ENCODE assay signal across 8 mouse cellular contexts in the genomic region with DNA sequence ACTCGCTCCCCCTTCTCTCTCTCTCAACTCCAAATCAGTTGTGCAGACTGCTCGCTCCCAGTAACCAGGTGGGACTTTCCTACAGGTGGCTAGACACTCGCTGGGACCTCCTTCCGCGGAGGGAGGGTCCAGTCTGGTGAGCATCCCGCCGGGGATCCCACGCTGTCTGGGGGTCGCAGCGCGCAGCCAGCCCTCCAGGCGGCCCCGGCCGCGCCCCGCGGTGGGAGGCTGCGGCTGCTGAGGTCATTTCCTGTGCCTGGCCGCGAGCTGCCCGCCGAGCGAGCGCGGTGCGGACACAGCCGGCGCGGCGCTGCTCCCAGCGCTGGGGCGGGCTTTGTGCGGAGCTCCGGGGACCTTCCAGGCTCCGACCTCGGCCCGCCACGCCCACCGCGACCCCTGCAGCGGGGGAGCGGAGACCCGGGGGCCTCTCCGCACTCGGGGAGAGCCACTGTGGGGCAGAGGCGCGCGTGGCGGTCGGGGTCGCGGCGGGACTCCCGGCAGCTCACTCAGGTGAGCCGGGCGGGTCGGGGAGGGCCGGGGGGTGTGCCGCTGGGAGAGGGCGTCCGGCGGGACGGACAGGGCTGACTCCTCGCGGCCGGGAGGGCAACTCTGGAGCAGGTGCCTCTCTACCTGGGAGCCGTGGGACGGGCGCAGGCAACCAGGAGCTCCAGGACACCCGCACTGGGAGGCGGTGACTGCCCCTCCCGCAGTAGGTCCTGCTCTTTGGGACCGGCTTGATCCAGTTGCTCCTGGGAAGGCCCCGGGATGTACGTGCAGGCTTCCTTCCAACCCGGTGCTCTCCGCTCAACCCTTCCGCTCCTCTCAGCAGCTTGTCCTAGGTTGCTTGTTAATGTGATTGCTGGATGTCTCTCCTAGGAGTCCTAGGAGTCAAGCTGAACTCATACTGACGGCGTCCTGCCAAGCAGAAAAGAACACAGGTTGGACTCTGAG. TPM values are rescaled to one million over a fixed set of nuclear protein-coding genes. Genes with fewer than 3 reads are reported as not detected.
DNase-seq lines count a peak whose midpoint lies in the region; ATAC-seq lines count a peak whose summit lies in the region.

A gene (plus strand): TSS at position 253 of the 951 bp plus-strand sequence.

- under 1% methylated on average over 58 of the region's 80 CpGs for WGBS in hindbrain, embryonic 15.5 days
- under 1% methylated on average over 80 of the region's 80 CpGs for WGBS in limb, embryonic 10.5 days
- whole genome bisulfite sequencing in midbrain, embryonic 10.5 days, result under 1% methylated on average over 80 of the region's 80 CpGs

- peaks cover 9% of the 10 kb centered on the region for H3K4me1 ChIP-seq in hindbrain, embryonic 15.5 days (replicated peaks)
- peaks cover 16% of the 10 kb centered on the region for H3K4me1 ChIP-seq in limb, embryonic 10.5 days
- H3K4me1 ChIP-seq in midbrain, embryonic 10.5 days, result peaks cover 21% of the 10 kb centered on the region

- intact Hi-C loops in heart, postnatal 25 days (cut with DNase I), result no loop called here

- H3K9ac ChIP-seq in hindbrain, embryonic 15.5 days, result peak within 1 kb of the TSS; percentile 71

- H3K9me3 ChIP-seq in hindbrain, embryonic 15.5 days, result no peaks in the 10 kb centered on the region
- H3K9me3 ChIP-seq in limb, embryonic 10.5 days (replicated peaks), result no peaks in the 10 kb centered on the region
- H3K9me3 ChIP-seq in midbrain, embryonic 10.5 days (replicated peaks), result no peaks in the 10 kb centered on the region

- peak; percentile 91 for ATAC-seq in hindbrain, embryonic 15.5 days (ENCODE audit: low FRiP score, low read depth)

- H3K4me3 ChIP-seq in hindbrain, embryonic 15.5 days, result peak within 1 kb of the TSS; percentile 68
- peak within 1 kb of the TSS; percentile 93 for H3K4me3 ChIP-seq in limb, embryonic 10.5 days
- peak within 1 kb of the TSS; percentile 96 for H3K4me3 ChIP-seq in midbrain, embryonic 10.5 days

- H3K27ac ChIP-seq in hindbrain, embryonic 15.5 days (replicated peaks), result peak within 1 kb of the TSS; percentile 11
- H3K27ac ChIP-seq in limb, embryonic 10.5 days, result peak within 1 kb of the TSS; percentile 93
- H3K27ac ChIP-seq in midbrain, embryonic 10.5 days (replicated peaks), result peak within 1 kb of the TSS; percentile 96

- no peaks in the 10 kb centered on the region for H3K27me3 ChIP-seq in hindbrain, embryonic 15.5 days
- H3K27me3 ChIP-seq in limb, embryonic 10.5 days (ENCODE audit: low read depth, poor library complexity, severe bottlenecking), result 0 out of 2 replicates have a peak, but pooled peaks cover 5% of the 10 kb centered on the region
- H3K27me3 ChIP-seq in midbrain, embryonic 10.5 days (ENCODE audit: low read depth, poor library complexity, severe bottlenecking), result peaks cover 9% of the 10 kb centered on the region

- peak within 1 kb of the TSS; percentile 97 for H3K4me2 ChIP-seq in hindbrain, embryonic 15.5 days

- peak; percentile 93 for DNase-seq in heart, adult 11 months
- DNase-seq in heart, postnatal 25 days (ENCODE audit: low spot score), result no peak
- DNase-seq in cerebellum, adult 18-20 months, result peak; percentile 59 to 73
- peak; percentile 61 for DNase-seq in forelimb bud, embryonic 11.5 days (ENCODE audit: low read depth, low spot score)
- DNase-seq in limb, embryonic 10.5 days (ENCODE audit: low spot score), result peak; percentile 85
- DNase-seq in midbrain, embryonic 10.5 days (ENCODE audit: low spot score), result peak; percentile 83
- peak; percentile 8 to 17 for DNase-seq in spleen, postnatal 14 days (ENCODE audit: low spot score in 2 of 2)

- H3K36me3 ChIP-seq in hindbrain, embryonic 15.5 days, result no peaks in the 10 kb centered on the region
- H3K36me3 ChIP-seq in limb, embryonic 10.5 days, result no peaks in the 10 kb centered on the region
- no peaks in the 10 kb centered on the region for H3K36me3 ChIP-seq in midbrain, embryonic 10.5 days

RNA-seq across cellular contexts. Expression of the gene that starts here (rescaled TPM):
- total RNA-seq in heart, postnatal 25 days (2021), result 1 to 10 TPM; 2.6 to 3.6 TPM
- polyA plus RNA-seq in hindbrain, embryonic 15.5 days (2015; fragmentation: Nextera tagmentation; extraction: Ambion mirVana), result 2.3 TPM in 2 replicates
- 3.3 and 4.3 TPM in 2 replicates for polyA plus RNA-seq in limb, embryonic 10.5 days (2016; fragmentation: Nextera tagmentation; extraction: Ambion mirVana)
- polyA plus RNA-seq in midbrain, embryonic 10.5 days (2016; fragmentation: Nextera tagmentation; extraction: Ambion mirVana), result 7.9 and 8.4 TPM in 2 replicates

Comparison
In these comparisons a context has a peak if more than half of its experiments do, and no peak if none do; other contexts are left out.
1. H3K27ac ChIP-seq: peak in every context shown above with its lines; median percentile 96 in midbrain, embryonic 10.5 days; 93 in limb, embryonic 10.5 days; 11 in hindbrain, embryonic 15.5 days.